Mouse (Mus musculus) limb, embryonic 14.5 days (tissue): ENCODE measurements around the gene Nae1. TPM values are rescaled to one million over a fixed set of nuclear protein-coding genes. Genes with fewer than 3 reads are reported as not detected.

Experiments used
- ATAC-seq: fragments of 200-750 bp; cut with Nextera tagmentation; 2 replicates; pipeline ENCODE4 v1.8.0; 2017; ENCODE audit warnings: low read depth, moderate number of reproducible peaks, moderate TSS enrichment; ENCODE audit not compliant: low FRiP score
- DNase-seq: peaks from one replicate; pipeline ENCODE4 v3.0.0-alpha.2; 2015; ENCODE audit warnings: low spot score
- H3K27ac ChIP-seq: fragments of 300-500 bp; sonication (generic); replicated peaks from 2 replicates; pipeline ENCODE4 v1.5.1; 2014; ENCODE audit warnings: low read depth, mild to moderate bottlenecking, low read length, moderate library complexity, mixed read lengths
- H3K27me3 ChIP-seq: fragments of 300-500 bp; sonication (generic); 2 replicates; pipeline ENCODE4 v1.6.1; 2014; ENCODE audit warnings: low read length, mixed read lengths; ENCODE audit not compliant: control insufficient read depth, insufficient read depth
- H3K36me3 ChIP-seq: fragments of 300-500 bp; sonication (generic); 2 replicates; pipeline ENCODE4 v1.6.1; 2014; ENCODE audit warnings: mild to moderate bottlenecking, low read length, moderate library complexity, mixed read lengths; ENCODE audit not compliant: control insufficient read depth, insufficient read depth
- H3K4me1 ChIP-seq: fragments of 300-500 bp; sonication (generic); 2 replicates; pipeline ENCODE4 v1.6.1; 2014; ENCODE audit warnings: antibody characterized with exemption, low read length, mixed read lengths; ENCODE audit not compliant: control insufficient read depth, insufficient read depth
- H3K4me2 ChIP-seq: fragments of 300-500 bp; sonication (generic); replicated peaks from 2 replicates; pipeline ENCODE4 v1.6.1; 2014; ENCODE audit warnings: low read depth, mild to moderate bottlenecking, low read length, moderate library complexity; ENCODE audit not compliant: severe bottlenecking
- H3K4me3 ChIP-seq: fragments of 300-500 bp; sonication (generic); replicated peaks from 2 replicates; pipeline ENCODE4 v1.5.1; 2014; ENCODE audit warnings: low read length
- H3K9ac ChIP-seq: fragments of 300-500 bp; sonication (generic); 2 replicates; pipeline ENCODE4 v1.6.1; 2014; ENCODE audit warnings: mild to moderate bottlenecking, low read depth, low read length, moderate library complexity; ENCODE audit not compliant: severe bottlenecking
- H3K9me3 ChIP-seq: fragments of 300-500 bp; sonication (generic); 2 replicates; pipeline ENCODE4 v1.6.1; 2016; ENCODE audit warnings: low read length; ENCODE audit not compliant: control insufficient read depth
- POLR2A ChIP-seq: fragments of 200-500 bp; IDR thresholded peaks from 2 replicates; pipeline ENCODE4 v1.8.0; 2012; ENCODE audit warnings: inconsistent platforms, mild to moderate bottlenecking, moderate library complexity, borderline replicate concordance; ENCODE audit not compliant: insufficient read depth, insufficient read length; ENCODE audit errors: extremely low read depth
- WGBS: fragments of 180-500 bp; shearing (Covaris S2); extraction: QIAGEN DNeasy Blood & Tissue Kit; methylation state at CpG from one replicate; pipeline ENCODE4 v1.1.7; 2014; 5-methylcytosine and 5-hydroxymethylcytosine counted together
- polyA plus RNA-seq, 2 experiments: library from polyadenylated mRNA; depleted of rRNA in 1 of 2; stranded (reverse) in 1 of 2; unstranded in 1 of 2; fragments of >200 nt; fragmentation: Nextera tagmentation in 1 of 2; extraction: Ambion mirVana in 1 of 2; gene quantifications; 2 replicates each; pipeline versions ENCODE4 v1.2.1 to v1.2.3; 2012 to 2014

Gene Nae1
- polyA plus RNA-seq, 2 experiments = 84.2 to 97.1 TPM

DNA sequence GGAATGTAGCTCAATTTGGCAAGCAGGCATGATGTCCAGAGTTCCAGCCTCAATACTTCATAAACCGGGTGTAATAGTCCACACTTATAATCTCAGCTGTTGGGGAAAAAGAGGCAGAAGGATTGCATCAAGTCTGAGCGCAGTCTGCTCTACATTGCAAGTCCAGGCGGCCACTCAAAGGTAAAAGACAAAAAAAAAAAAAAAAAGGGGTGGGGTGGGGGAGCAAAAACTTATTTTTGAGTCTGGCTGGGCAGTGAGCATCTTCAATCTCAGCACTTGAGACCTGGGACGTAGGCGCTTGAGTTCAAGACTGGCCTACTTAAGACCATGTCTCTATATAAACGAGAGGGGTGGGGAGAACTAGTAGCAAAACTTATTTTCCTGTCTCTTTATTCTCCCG lies 886 bp downstream of the Nae1 start:
- ATAC-seq (no peak), DNase-seq (no peak)
- no peak for TF ChIP-seq POLR2A
- Histone ChIP-seq H3K27me3 (no peaks in the 10 kb centered on the region), H3K4me3 (peak overlapping the region; percentile 77), H3K4me1 (0 out of 2 replicates have a peak, but pooled peaks cover 5% of the 10 kb centered on the region), H3K27ac (no peak overlapping the region), H3K9ac (peak overlapping the region; percentile 90), H3K36me3 (peaks cover 12% of the 10 kb centered on the region), H3K9me3 (no peaks in the 10 kb centered on the region), H3K4me2 (peak overlapping the region; percentile 50)
- 21% methylated on average over 7 of the region's 7 CpGs for WGBS

DNA sequence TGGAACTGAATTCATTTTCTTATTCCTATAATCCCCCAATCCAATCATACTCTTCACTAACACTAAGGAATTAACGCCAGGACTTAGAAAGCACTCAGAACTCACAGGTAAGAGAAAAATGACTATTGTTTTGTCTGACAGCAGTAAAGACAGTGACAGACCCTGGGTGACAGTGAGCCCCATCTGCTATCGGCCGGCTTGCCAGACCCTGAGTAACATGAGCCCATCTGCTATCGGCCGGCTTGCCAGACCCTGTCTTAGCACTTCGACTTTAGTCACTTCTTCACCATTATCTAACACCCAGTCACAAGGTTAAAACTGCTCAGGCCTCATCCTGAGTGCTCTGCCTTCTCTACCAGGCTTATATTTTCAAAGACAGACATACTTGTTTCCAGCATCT lies 4.8 kb downstream of the Nae1 start:
- Histone ChIP-seq H3K9me3 (no peaks in the 10 kb centered on the region), H3K27me3 (no peaks in the 10 kb centered on the region), H3K36me3 (peaks cover 40% of the 10 kb centered on the region), H3K4me3 (no peak overlapping the region), H3K9ac (no peak overlapping the region), H3K27ac (no peak overlapping the region), H3K4me2 (no peak overlapping the region), H3K4me1 (0 out of 2 replicates have a peak, but pooled peaks cover 5% of the 10 kb centered on the region)
- DNase-seq = no peak
- WGBS = 89% methylated on average over 6 of the region's 6 CpGs
- no peak for TF ChIP-seq POLR2A
- ATAC-seq = no peak

DNA sequence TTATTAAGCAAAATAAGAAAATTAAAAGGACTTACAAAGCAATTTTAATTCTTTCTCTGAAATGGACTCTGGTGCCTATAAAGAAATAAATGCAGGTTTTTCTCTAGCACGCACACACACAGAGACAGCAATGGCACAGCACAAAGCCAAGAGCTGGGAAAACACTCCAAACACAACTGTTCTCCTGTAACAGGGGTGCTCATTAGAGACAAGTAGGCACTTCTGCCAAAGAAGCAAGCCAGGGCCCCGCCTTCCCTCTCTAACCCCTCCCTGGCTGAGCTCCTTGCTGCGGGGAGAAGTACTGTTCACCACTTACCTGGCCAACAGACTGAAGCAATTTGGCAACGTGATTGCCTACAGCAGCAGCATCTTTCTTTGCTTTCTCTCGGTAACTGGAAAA lies 16.6 kb downstream of the Nae1 start:
- Histone ChIP-seq H3K36me3 (peaks cover 70% of the 10 kb centered on the region), H3K27me3 (no peaks in the 10 kb centered on the region), H3K4me3 (no peak overlapping the region), H3K9ac (no peak overlapping the region), H3K4me1 (no peaks in the 10 kb centered on the region), H3K4me2 (no peak overlapping the region), H3K27ac (no peak overlapping the region), H3K9me3 (no peaks in the 10 kb centered on the region)
- 87% methylated on average over 5 of the region's 5 CpGs for WGBS
- DNase-seq (no peak), ATAC-seq (no peak)
- TF ChIP-seq POLR2A = no peak

DNA sequence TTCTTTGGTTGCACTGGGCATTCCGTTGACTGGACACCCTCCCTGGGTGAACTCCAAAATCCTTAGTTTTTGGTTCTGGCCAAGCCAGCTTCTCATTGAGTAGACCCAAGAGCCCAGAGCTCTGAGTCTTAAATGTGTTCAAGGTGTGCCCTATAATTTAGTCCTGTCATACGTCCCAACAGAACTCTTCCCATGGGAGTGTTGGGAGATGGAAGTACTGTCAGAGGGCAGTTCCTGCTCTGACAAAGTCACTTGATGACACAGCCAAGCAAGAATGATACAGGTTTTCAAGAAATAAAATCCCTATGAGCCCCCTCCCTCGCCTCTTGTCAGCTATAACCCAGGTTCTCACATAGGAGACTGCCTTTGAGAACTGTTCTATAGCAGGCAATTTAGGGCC lies 24.3 kb downstream of the Nae1 start:
- H3K9ac ChIP-seq = no peak overlapping the region
- no peaks in the 10 kb centered on the region for H3K27me3 ChIP-seq
- no peaks in the 10 kb centered on the region for H3K4me1 ChIP-seq
- H3K4me2 ChIP-seq = peak overlapping the region; percentile 100
- DNase-seq (no peak), ATAC-seq (no peak)
- H3K36me3 ChIP-seq = peaks cover 25% of the 10 kb centered on the region
- no peak overlapping the region for H3K27ac ChIP-seq
- WGBS = 72% methylated on average over 3 of the region's 3 CpGs
- H3K4me3 ChIP-seq = 0 out of 2 replicates have a peak overlapping the region, but pooled peaks have one; percentile 56
- no peak for TF ChIP-seq POLR2A
- no peaks in the 10 kb centered on the region for H3K9me3 ChIP-seq

DNA sequence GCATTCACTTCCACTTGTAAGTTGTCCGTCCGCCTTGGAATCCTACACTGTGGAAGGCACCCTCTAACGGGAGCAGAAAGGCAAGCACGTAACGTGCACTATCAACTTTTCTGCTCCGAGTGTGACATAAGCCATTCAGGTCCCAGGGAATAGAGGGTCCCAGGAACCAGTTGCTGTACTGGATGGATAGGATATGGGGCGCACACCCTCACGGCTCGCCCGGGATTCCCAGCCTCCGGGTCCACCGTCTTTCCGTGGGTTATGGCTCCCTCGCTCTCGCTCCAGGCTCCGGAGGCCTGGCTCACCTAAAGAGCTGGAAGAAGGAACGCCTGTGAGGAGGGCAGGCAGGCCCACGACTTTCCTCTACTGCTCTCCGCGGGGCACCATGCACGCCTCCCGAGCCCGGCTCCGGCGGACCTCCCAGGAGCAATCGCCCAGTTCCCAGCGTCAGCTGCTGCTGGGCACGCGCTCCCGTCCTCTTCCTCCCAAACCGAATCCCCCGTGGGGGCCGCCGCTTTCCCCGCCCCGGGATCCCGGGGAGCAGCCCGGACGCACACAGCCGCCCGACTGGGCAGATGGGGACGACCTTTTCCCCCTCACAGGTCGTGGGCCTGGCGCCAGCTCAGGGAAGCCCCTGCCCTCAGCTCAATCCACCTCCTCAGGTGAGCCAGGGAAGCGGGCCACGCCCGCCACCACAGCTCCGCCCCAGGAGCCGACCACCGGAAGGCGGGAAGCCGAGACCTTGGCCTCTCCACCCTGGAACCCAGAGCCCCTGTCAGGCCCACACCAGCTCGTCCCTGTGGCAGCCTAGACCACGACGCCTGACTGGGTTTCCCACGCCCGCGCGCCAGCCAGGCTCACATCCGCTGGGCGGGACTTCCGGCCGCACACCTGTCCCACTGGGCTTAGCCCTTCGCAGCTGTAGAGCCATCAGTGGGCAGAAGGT lies 25.1 kb downstream of the Nae1 start, which contains the start of gene Terb1:
Terb1 (minus strand) TSS at position 850 of the 946 bp plus-strand sequence.
- H3K9me3 ChIP-seq = no peaks in the 10 kb centered on the region
- peak within 1 kb of the TSS; percentile 100 for H3K4me2 ChIP-seq
- no peaks in the 10 kb centered on the region for H3K4me1 ChIP-seq
- no peak for TF ChIP-seq POLR2A
- peak within 1 kb of the TSS; percentile 56 for H3K4me3 ChIP-seq
- peak within 1 kb of the TSS; percentile 80 for H3K9ac ChIP-seq
- ATAC-seq (peak; percentile 74), DNase-seq (peak; percentile 9)
- peaks cover 17% of the 10 kb centered on the region for H3K36me3 ChIP-seq
- no peak within 1 kb of the TSS for H3K27ac ChIP-seq
- no peaks in the 10 kb centered on the region for H3K27me3 ChIP-seq
- WGBS = 1% methylated on average over 46 of the region's 64 CpGs
